Mouse (Mus musculus): ENCODE data around the gene Vegfa. TPM values are rescaled to one million over a fixed set of nuclear protein-coding genes. Genes with fewer than 3 reads are reported as not detected.

Gene Vegfa
- total RNA-seq (2021): 10 to 100 TPM; 92.2 to 97.0 TPM
- long read RNA-seq, transcript Vegfa-202 (7 exons, 3,451 nt): major isoform, 17 of 43 reads
- long read RNA-seq, transcript Vegfa-201 (6 exons, 2,765 nt): minor isoform, 6 of 43 reads
- long read RNA-seq, partial matches to known transcripts: 0 of 43 reads
- long read RNA-seq, other reads (novel, unspliced or antisense): 19 of 43 reads

- DNase-seq (ENCODE audit: low spot score in 2 of 2): peak; percentile 95 to 96
Observed at GRCm38 (mm10) chr17:46032257-46032991, at the start of gene Vegfa. Gene Vegfa (minus strand): TSS chr17:46032369.

DNA sequence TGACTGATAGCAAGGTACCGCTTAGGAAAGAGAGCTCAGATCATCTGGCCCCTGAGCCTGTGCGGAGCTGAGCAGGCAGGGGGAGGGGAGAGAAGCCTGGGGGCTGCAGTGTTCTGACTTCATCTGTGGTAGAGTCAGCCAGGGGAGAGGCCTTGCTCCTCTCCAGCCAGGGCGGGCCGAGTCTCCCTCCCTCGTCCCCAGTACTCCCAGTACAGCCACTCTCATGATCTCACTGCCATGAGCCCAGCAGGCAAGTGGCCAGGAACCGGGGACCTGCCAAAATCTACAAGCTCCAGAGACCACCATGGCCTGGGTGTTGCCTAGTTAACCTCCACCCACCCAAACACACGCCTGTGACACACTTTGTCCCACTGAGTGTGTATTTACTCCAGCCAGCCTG is 49.5 kb upstream of the Vegfa start:
- DNase-seq (ENCODE audit: low spot score in 2 of 2): no peak

DNA sequence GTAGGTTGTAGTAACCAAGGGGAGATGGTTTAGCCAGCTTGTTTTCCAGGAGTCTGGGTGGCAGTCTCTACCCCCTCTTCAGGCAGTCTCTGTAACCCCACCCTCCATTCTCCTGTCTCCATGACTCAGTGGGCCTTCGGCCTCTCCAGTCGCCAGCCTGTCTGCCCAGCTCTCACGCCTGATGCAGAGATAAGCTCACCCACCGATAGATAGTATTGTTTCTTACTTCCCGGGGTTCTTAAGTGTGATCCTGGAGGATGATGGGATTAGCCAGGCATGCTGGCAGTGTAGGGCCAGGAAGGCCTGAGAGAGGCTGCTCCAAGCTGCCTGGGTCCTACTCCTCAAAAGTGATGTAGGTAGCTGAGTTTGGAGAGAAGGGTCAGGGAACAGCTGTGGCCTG is 48.9 kb upstream of the Vegfa start:
- no peak for DNase-seq (ENCODE audit: low spot score in 2 of 2)

DNA sequence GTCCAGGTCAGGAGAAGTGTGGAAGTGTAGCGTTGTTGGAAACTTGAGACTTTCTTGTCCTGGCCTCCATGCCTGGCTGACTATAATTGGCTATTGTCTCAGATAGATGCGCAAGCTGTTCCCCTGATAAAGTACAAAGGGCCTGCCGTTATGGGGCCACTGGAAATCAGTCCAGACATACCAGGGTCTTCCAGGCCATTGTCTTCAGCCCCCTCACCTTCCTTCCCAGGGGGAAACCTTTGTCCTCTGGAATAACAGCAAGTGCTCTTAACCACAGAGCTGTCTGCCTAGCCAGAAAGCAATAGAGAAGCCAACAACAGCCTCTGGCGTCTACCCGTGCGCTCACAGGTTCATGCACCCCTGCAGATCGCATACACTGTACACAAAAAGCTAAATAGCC is 48.2 kb upstream of the Vegfa start:
- no peak for DNase-seq (ENCODE audit: low spot score in 2 of 2)

GRCm38 (mm10) chr17:46079037-46079436 is 46.9 kb upstream of the Vegfa start:
- no peak for DNase-seq (ENCODE audit: low spot score in 2 of 2)

GRCm38 (mm10) chr17:46077921-46078534 is 45.9 kb upstream of the Vegfa start:
- DNase-seq (ENCODE audit: low spot score in 2 of 2): no peak

DNA sequence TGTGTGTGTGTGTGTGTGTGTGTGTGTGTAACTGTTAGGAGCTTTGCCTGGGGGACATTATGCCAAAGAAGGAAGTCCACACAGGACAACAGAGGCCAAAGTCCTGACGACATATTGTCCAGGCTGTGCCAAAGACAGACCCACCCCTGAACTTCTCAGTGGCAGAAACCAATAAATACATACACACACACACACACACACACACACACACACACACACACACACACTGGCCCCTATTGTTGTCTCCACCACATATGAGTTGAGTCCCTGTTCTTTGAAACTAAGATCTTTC is 44.0 kb upstream of the Vegfa start:
- DNase-seq (ENCODE audit: low spot score in 2 of 2): no peak

- DNase-seq (ENCODE audit: low spot score in 2 of 2): no peak
Observed at GRCm38 (mm10) chr17:46075551-46076259, 43.5 kb upstream of the Vegfa start.

DNA sequence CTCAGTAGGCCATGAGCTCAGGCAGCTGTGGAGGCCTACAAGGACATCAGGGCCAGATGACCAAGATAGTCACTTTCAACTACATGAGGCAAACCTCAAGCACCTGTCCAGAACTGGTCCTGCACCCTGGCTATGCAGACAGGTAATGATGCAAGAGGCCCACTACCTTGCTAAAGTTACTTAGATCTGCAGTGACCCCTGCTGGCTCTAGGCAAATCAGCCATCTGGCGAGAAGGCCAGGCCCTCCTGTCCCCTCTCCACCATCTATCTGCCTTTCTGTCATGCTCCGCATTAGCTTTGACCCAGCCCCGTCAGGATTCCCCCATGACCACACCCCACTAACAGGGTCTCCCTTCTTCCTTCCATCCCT is 42.9 kb upstream of the Vegfa start:
- DNase-seq (ENCODE audit: low spot score in 2 of 2): no peak

GRCm38 (mm10) chr17:46074398-46075115 is 42.4 kb upstream of the Vegfa start:
- no peak for DNase-seq (ENCODE audit: low spot score in 2 of 2)

DNA sequence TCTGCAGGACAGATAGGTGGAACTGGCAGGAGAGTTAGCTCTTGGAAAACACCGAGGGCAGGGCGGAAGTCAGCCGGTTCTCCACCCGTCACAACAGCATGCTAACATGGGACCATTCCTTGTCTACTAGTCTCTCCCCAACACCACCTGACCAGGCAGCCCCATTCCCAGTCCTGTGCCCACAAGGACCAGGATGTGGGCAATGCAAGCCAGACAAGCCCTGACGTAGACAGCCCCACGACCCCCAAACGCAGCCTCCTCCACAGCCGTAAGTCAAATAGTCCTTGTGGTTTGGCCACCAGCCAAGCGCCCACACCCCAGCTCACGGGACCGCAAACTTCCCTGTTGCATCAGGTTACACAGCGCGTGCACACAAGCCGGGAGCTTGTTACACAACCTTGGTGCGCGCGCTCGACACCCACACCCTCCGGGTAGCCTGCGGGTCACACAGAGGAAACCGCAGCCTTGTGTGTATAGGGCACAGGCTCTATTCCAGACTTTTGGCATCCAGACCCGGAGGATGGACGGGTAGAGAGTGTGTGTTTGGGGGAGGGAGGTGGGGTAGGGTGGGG is 41.6 kb upstream of the Vegfa start:
- DNase-seq (ENCODE audit: low spot score in 2 of 2): peak; percentile 14 to 24

GRCm38 (mm10) chr17:46071531-46071930 is 39.4 kb upstream of the Vegfa start:
- DNase-seq (ENCODE audit: low spot score in 2 of 2): no peak

DNA sequence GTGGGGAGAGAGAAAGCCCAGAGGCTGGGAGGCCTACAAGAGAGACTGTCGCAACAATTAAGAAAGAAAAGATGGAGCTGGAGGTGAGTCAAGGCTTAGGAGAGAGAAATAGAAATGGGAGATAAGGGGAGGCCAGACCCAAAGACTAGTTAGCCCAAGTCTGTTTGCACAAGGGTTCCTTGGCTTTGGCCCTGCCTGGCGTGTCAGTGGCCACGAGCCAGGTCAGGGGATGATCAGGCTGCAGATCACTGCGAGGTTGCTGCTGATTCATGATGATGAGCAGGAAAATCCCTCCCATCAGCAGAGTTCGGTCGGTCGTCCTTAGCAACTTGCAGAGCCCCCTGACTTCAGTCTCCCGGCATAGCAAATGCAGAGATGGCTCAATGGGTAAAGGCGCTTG is 37.9 kb upstream of the Vegfa start:
- no peak for DNase-seq (ENCODE audit: low spot score in 2 of 2)

- DNase-seq (ENCODE audit: low spot score in 2 of 2): no peak
Observed at GRCm38 (mm10) chr17:46063974-46064312, 31.8 kb upstream of the Vegfa start.

DNA sequence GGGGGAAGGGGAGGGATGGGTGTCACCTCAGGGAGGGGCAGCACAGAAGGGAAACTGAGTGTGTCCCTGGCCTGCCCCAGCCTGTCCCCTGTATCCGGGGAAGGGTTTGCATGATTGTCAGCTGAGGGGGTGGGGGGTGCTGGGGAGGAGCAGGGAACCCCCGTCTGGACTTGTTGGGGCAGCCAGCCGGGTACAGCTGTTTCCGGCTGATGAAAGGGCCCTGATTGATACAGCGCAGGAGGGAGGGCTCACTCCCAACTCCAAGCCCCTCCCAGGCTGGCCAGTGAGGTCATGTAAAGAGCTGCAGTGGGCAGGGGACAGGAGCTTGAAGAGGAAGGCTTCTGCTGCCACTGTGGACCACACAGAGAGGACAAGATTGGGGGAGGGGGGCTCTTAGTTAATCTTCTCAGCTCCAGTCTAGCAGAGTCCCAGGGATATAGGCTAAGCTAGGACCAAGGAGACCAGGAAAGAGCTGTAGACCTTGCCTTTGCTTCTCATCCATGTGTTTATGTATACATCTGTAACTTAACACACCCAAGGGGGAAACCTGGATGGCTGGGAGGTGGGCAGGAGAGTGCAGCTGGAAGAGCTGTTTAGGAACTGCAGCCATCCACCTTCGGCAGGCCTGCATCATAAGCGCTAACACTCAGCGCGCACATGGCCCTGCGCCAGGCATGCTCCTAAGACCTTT is 31.3 kb upstream of the Vegfa start:
- DNase-seq (ENCODE audit: low spot score in 2 of 2): peak in 1 of 2 experiments; percentile 19

GRCm38 (mm10) chr17:46060253-46060652 is 28.1 kb upstream of the Vegfa start:
- no peak for DNase-seq (ENCODE audit: low spot score in 2 of 2)

GRCm38 (mm10) chr17:46059226-46059825 is 27.2 kb upstream of the Vegfa start:
- no peak for DNase-seq (ENCODE audit: low spot score in 2 of 2)

DNA sequence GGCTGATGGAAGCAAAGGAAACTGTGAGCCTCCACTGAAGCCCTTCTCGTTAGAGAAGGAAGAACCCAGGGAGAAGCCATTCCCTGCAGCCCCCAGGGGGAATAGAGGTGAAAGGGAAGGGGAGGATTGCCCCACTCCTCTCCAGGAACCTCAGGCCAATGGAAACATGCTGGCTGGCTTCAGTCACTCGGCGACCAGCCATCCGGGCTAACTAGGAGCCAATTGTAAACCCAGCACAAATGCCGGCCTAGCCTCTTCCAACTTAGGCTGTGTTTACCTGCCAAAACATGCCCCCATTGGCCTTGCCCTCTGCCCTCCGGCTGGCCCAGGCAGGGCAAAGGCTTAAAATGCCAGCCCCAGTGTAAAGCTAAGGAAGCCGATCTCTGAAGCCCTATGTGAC is 24.1 kb upstream of the Vegfa start:
- DNase-seq (ENCODE audit: low spot score in 2 of 2): peak; percentile 45 to 61

DNA sequence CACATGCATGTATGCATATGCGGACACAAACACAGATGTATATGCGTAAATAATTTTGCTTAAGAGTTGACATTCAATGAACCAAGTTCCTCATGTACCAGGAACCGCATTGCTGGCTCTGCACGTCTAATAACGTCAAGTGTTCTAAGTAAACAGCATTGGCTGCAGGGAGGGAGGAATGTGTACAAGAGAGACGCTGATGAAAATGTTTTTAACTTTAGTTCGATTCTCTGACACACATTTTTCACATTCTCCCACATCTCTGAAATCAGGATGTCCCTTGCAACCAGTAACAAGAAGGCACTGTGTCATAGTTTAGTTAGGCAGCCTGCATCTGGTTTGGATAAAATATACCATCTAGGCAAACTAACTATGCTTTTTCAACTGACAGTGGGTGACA is 23.6 kb upstream of the Vegfa start:
- no peak for DNase-seq (ENCODE audit: low spot score in 2 of 2)

DNA sequence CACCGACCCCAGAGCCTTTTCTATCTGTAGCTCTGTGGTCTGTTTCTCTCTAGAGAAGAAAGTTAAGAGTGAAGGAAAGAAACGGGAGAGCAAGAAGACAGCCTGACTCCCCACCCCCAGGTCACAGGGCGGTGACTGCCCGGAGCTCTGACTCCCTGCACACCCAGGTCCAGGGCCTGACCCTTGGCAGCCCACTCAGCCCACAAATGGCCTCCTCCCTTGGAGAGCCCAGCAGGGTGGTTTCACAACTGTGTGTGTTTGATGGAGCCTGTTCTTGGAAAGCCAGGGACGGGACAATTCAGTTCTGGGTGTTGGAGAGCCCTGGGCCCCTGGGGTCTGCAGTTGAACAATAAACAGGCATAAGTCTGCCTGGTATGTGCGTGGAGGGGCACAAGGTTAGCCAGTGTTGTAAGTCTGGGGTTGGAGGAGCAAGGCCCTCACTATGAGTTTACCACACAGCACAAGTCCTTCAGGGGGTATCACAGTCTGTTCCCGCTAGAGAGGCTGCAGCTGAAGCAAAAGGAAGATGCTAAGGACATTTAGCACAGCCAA is 21.2 kb upstream of the Vegfa start:
- DNase-seq (ENCODE audit: low spot score in 2 of 2): no peak
